11 mouse cellular contexts compared by ENCODE assay signal in the genomic region with DNA sequence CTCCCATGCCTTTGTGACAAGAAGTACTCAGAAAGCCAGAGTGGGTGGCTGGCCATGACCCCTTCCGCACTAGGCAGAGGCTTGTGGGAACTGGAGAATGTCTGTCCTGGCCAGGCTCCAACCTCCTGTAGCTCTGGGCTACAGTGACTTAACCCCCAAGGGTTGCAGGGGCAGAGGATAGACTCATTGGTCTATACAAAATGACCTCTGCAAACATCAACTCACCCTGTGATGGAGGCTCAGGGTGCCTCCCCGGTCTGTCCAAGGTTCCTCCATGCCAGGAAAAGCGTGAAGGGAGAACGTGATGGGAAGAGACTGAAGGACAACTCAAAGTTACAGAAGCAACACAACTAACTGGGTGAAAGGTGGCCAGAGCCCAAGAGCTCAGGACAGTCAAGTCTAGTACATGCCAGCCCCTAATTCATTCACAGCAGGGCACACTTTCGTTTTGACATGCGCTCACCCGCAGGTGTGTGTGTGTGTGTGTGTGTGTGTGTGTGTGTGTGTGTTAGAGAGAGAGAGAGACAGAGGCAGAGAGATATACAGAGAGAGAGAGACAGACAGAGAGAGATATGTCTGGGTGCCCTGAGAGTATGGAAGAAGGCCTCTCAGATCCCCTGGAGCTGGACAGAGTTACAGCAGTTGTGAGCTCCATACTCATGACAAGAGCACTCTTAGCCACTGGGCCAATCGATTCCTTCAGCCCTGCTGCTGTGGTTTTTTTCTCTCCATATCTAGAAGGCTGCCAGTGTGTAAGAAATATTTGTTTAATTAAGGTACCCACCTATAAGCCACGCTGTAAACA. TPM values are rescaled to one million over a fixed set of nuclear protein-coding genes. Genes with fewer than 3 reads are reported as not detected.
DNase-seq lines count a peak whose midpoint lies in the region; ATAC-seq lines count a peak whose summit lies in the region.
"Had no signal": no experiment of that assay in that cellular context is flagged by ENCODE, and none has a peak within 500 bp of the region (broad histone marks: within the 10 kb centered on the region; RNA-seq: fewer than 3 reads in every experiment).

No protein-coding gene starts in this region.

- H3K9me3 ChIP-seq in kidney, embryonic 15.5 days (replicated peaks): 0 out of 2 replicates have a peak, but pooled peaks cover 3% of the 10 kb centered on the region
- H3K9me3 ChIP-seq in heart, embryonic 10.5 days: no peaks in the 10 kb centered on the region; the same call in 1 of the 2 replicates
- H3K9me3 ChIP-seq: midbrain, embryonic 15.5 days had no signal

- H3K4me1 ChIP-seq in kidney, embryonic 15.5 days: peaks cover 54% of the 10 kb centered on the region
- H3K4me1 ChIP-seq in heart, embryonic 10.5 days: peaks cover 80% of the 10 kb centered on the region
- H3K4me1 ChIP-seq: midbrain, embryonic 15.5 days had no signal

- no peak overlapping the region for H3K27ac ChIP-seq in kidney, embryonic 15.5 days
- H3K27ac ChIP-seq in heart, embryonic 10.5 days: peak overlapping the region; percentile 31; the same call in 1 of the 2 replicates
- H3K27ac ChIP-seq: midbrain, embryonic 15.5 days had no signal

- H3K4me2 ChIP-seq in kidney, embryonic 15.5 days: no peak overlapping the region
- H3K4me2 ChIP-seq: midbrain, embryonic 15.5 days had no signal

- ATAC-seq in kidney, embryonic 15.5 days (replicated peaks; ENCODE audit: low FRiP score): no peak
- ATAC-seq: midbrain, embryonic 15.5 days had no signal

- no peak overlapping the region for H3K9ac ChIP-seq in kidney, embryonic 15.5 days
- H3K9ac ChIP-seq: midbrain, embryonic 15.5 days had no signal

- 82% methylated on average over 9 of the region's 9 CpGs for WGBS in kidney, embryonic 15.5 days
- WGBS in heart, embryonic 10.5 days: 82% methylated on average over 9 of the region's 9 CpGs

- no peaks in the 10 kb centered on the region for H3K27me3 ChIP-seq in kidney, embryonic 15.5 days
- H3K27me3 ChIP-seq in heart, embryonic 10.5 days (ENCODE audit: insufficient read depth, poor library complexity, severe bottlenecking): no peaks in the 10 kb centered on the region
- H3K27me3 ChIP-seq: midbrain, embryonic 15.5 days had no signal

- no peak overlapping the region for H3K4me3 ChIP-seq in kidney, embryonic 15.5 days (replicated peaks)
- no peak overlapping the region for H3K4me3 ChIP-seq in heart, embryonic 10.5 days
- H3K4me3 ChIP-seq: midbrain, embryonic 15.5 days had no signal

- peaks cover 8% of the 10 kb centered on the region; the same call in 1 of the 2 replicates for H3K36me3 ChIP-seq in kidney, embryonic 15.5 days
- peaks cover 13% of the 10 kb centered on the region for H3K36me3 ChIP-seq in heart, embryonic 10.5 days

- peak; percentile 76 for DNase-seq in kidney, adult 18-20 months
- peak; percentile 56 for DNase-seq in Muller cell, postnatal 12 days (ENCODE audit: inconsistent ontology term)
- no peak for DNase-seq in heart, embryonic 10.5 days (ENCODE audit: low spot score)
- DNase-seq in kidney, postnatal 14 days: peak; percentile 85
- no peak for DNase-seq in urinary bladder, adult 2 months (ENCODE audit: low spot score)
- DNase-seq in left cerebral cortex, adult 18-20 months (ENCODE audit: low spot score in 2 of 2): no peak
- no peak for DNase-seq in thymus, postnatal 25 days
- DNase-seq: right cerebral cortex, postnatal 25 days; thymus, postnatal 4 days had no signal

RNA-seq across cellular contexts. Expression of a gene that starts 37.9 kb away (rescaled TPM):
- 30.2 and 33.1 TPM in 2 replicates for polyA plus RNA-seq in kidney, embryonic 15.5 days (2015; fragmentation: Nextera tagmentation; extraction: Ambion mirVana)
- 26.5 and 30.1 TPM in 2 replicates for polyA plus RNA-seq in heart, embryonic 10.5 days (2016; fragmentation: Nextera tagmentation; extraction: Ambion mirVana)
- 36.1 and 37.0 TPM in 2 replicates for polyA plus RNA-seq in urinary bladder, adult 2 months (2012; rRNA removed)
- total RNA-seq in left cerebral cortex, adult 18-20 months (2021): 10 to 100 TPM; 61.4 to 68.3 TPM

Comparison
In these comparisons a context has a peak if more than half of its experiments do, and no peak if none do; other contexts are left out.
1. DNase-seq: peak in kidney, adult 18-20 months (single experiment), Muller cell, postnatal 12 days (single experiment) and kidney, postnatal 14 days (single experiment); none in heart, embryonic 10.5 days (single experiment), urinary bladder, adult 2 months (single experiment), left cerebral cortex, adult 18-20 months (0 of 2) and thymus, postnatal 25 days (single experiment).